Mouse (Mus musculus) liver, postnatal 0 days (tissue): ENCODE data around the gene Col4a2. TPM values are rescaled to one million over a fixed set of nuclear protein-coding genes. Genes with fewer than 3 reads are reported as not detected.

Source experiments
- ATAC-seq: fragments of 200-750 bp; cut with Nextera tagmentation; 2 replicates; pipeline ENCODE4 v1.8.0; 2017; ENCODE audit warnings: mild to moderate bottlenecking, moderate library complexity
- DNase-seq: peaks from one replicate; pipeline ENCODE4 v3.0.0-alpha.2; 2016
- H3K27ac ChIP-seq: fragments of 300-500 bp; sonication (generic); 2 replicates; pipeline ENCODE4 v1.5.1; 2014; ENCODE audit warnings: antibody characterized with exemption, moderate library complexity, mild to moderate bottlenecking, low read depth
- H3K27me3 ChIP-seq: fragments of 300-500 bp; sonication (generic); 2 replicates; pipeline ENCODE4 v1.6.1; 2014; ENCODE audit warnings: low read length, control low read depth, mixed read lengths; ENCODE audit not compliant: insufficient read depth
- H3K36me3 ChIP-seq: fragments of 300-500 bp; sonication (generic); replicated peaks from 2 replicates; pipeline ENCODE4 v1.6.1; 2014; ENCODE audit warnings: mild to moderate bottlenecking, control low read depth, low read length, moderate library complexity, mixed read lengths; ENCODE audit not compliant: insufficient read depth
- H3K4me1 ChIP-seq: fragments of 300-500 bp; sonication (generic); 2 replicates; pipeline ENCODE4 v1.6.1; 2014; ENCODE audit warnings: antibody characterized with exemption, mild to moderate bottlenecking, control low read depth; ENCODE audit not compliant: insufficient read depth
- H3K4me2 ChIP-seq: fragments of 300-500 bp; sonication (generic); 2 replicates; pipeline ENCODE4 v1.6.1; 2014; ENCODE audit warnings: low read depth, mild to moderate bottlenecking, low read length, moderate library complexity, mixed read lengths
- H3K4me3 ChIP-seq: fragments of 300-500 bp; sonication (generic); 2 replicates; pipeline ENCODE4 v1.5.1; 2014; ENCODE audit warnings: low read depth, low read length
- H3K9ac ChIP-seq: fragments of 300-500 bp; sonication (generic); replicated peaks from 2 replicates; pipeline ENCODE4 v1.6.1; 2014; ENCODE audit warnings: mild to moderate bottlenecking, moderate library complexity
- H3K9me3 ChIP-seq: fragments of 300-500 bp; sonication (generic); 2 replicates; pipeline ENCODE4 v1.6.1; 2016; ENCODE audit warnings: mild to moderate bottlenecking, control low read depth, low read length, mixed read lengths
- CTCF ChIP-seq: sonication (generic); IDR thresholded peaks from 2 replicates; pipeline ENCODE4 v1.5.1; 2016; ENCODE audit warnings: antibody characterized with exemption, low read depth
- EP300 ChIP-seq: IDR thresholded peaks from 2 replicates; pipeline ENCODE4 v1.6.1; 2016; ENCODE audit warnings: antibody characterized with exemption, low read depth, mild to moderate bottlenecking
- WGBS: fragments of 180-500 bp; shearing (Covaris S2); extraction: QIAGEN DNeasy Blood & Tissue Kit; methylation state at CpG from one replicate; pipeline ENCODE4 v1.1.7; 2014; ENCODE audit not compliant: insufficient replicate concordance; 5-methylcytosine and 5-hydroxymethylcytosine counted together
- polyA plus RNA-seq: library from polyadenylated mRNA; unstranded; fragments of >200 nt; fragmentation: Nextera tagmentation; extraction: Ambion mirVana; gene quantifications from 2 replicates; pipeline ENCODE4 v1.2.1, GENCODE M21; 2015

Gene Col4a2
- polyA plus RNA-seq, 1 experiment from 2014 or later: 9.7 TPM

DNA sequence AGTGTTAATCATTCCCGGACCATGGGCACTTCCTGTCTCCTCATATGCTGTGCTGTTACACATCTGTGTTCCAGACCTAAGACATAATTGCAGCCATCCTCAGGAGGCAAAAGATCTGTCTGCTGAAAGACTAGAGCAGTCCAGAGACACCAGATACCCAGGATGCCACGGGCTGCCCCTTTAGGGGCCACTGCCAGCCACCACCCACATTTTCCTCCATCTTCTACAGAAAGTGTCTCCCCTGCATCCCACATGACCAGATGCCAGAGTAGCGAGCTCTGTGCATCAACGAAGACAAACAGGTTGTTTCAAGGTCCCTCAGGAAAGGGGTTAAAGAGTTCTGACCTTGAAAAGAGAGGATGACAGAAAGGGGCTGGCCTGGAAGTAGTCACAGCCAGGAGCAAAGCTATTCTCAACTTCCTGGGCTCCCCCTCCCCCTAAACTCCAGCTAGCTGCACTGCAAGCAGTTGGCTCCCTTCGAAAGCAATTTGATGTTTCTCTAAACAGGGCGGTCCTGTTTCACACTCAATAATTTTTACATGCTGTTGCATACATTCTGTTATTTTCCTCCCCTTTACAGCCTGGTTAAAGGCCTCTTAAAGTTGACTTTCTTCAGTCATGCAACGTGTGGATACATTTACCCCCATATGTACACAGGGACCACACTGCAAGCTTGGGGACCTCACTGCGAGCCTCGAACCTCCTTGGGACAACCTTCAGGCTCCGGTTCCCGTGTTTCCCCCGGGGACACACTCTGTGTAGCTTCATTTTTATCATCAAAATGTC, 13.9 kb upstream of the Col4a2 start:
- 0 out of 2 replicates have a peak, but pooled peaks cover 4% of the 10 kb centered on the region for H3K4me1 ChIP-seq
- TF ChIP-seq CTCF: no peak
- TF ChIP-seq EP300: no peak
- no peaks in the 10 kb centered on the region for H3K27me3 ChIP-seq
- 59% methylated on average over 12 of the region's 12 CpGs for WGBS
- no peaks in the 10 kb centered on the region for H3K36me3 ChIP-seq
- no peak overlapping the region for H3K4me3 ChIP-seq
- H3K27ac ChIP-seq: no peak overlapping the region
- no peak for DNase-seq
- no peak overlapping the region for H3K4me2 ChIP-seq
- ATAC-seq: no peak
- no peak overlapping the region for H3K9ac ChIP-seq
- no peaks in the 10 kb centered on the region for H3K9me3 ChIP-seq

DNA sequence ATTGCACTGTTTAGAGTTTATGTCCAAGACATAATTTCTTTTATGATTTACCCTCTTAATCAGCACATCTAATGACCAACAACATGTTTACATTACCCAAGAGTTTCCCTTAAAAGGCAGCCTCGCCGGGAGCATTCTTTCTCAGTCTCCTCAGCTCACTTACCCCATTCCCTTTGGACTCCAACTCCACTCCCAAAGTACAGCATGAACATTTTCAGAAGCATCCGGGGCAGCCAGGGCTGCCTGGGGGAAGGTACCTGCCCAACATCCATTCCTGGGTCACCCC, 13.3 kb upstream of the Col4a2 start:
- H3K27me3 ChIP-seq: no peaks in the 10 kb centered on the region
- no peak overlapping the region for H3K4me3 ChIP-seq
- no peak for TF ChIP-seq CTCF
- TF ChIP-seq EP300: no peak
- H3K36me3 ChIP-seq: no peaks in the 10 kb centered on the region
- no peak overlapping the region for H3K27ac ChIP-seq
- ATAC-seq: no peak
- DNase-seq: no peak
- 69% methylated on average over 3 of the region's 3 CpGs for WGBS
- no peaks in the 10 kb centered on the region for H3K9me3 ChIP-seq
- H3K9ac ChIP-seq: no peak overlapping the region
- 0 out of 2 replicates have a peak, but pooled peaks cover 4% of the 10 kb centered on the region for H3K4me1 ChIP-seq
- H3K4me2 ChIP-seq: no peak overlapping the region

DNA sequence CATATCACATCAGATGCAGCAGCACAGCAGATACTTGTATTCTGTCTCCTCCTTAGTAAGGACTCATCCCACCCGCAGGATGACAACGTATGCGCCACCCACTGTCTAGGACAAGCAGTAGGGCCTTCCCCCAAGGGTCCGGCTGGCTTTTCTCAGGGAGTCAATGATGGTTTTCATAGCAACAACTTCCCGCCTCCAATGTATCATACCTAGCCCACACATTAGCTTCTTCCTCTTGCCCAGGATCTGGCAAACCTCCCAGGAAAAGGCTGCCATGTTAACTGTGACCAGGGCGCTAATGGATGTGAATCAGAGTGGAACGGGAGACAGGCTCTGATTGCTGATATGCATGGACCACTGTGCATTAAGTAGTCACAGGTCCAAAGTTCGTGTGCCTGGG, 12.2 kb upstream of the Col4a2 start:
- H3K4me1 ChIP-seq: peaks cover 7% of the 10 kb centered on the region; the same call in 1 of the 2 replicates

DNA sequence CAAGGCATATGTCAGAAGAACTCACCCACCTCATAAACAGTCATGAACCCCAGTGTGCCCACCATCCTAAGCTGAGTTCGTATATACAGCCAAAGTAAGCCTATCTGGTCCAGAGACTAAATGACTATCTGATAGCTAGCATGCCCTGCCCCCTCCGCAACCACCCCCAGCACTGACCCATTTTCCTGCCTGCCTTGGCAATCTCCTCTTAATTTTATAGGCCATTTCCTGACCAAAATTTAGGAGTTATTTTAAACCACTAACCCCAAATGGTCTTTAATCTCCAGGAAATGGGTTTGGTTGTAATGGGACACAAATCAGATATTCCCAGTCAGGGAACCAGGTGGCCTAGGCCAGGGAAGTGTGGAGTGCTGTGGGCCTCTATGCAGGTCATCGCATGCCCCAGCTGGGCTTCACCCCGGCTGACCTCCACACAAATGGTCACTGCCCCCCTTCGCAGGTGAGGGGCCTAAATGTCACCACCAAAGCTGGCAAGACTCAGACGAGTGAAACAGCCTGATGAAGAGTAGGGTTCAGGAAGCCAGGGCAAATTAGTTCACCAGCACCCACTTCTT, 8.5 kb upstream of the Col4a2 start:
- no peaks in the 10 kb centered on the region for H3K9me3 ChIP-seq
- H3K4me2 ChIP-seq: no peak overlapping the region
- H3K27ac ChIP-seq: no peak overlapping the region
- peaks cover 6% of the 10 kb centered on the region; the same call in 1 of the 2 replicates for H3K4me1 ChIP-seq
- 76% methylated on average over 6 of the region's 6 CpGs for WGBS
- TF ChIP-seq EP300 (no peak), CTCF (no peak)
- ATAC-seq (no peak), DNase-seq (no peak)
- H3K4me3 ChIP-seq: no peak overlapping the region
- no peaks in the 10 kb centered on the region for H3K27me3 ChIP-seq
- H3K9ac ChIP-seq: no peak overlapping the region
- H3K36me3 ChIP-seq: no peaks in the 10 kb centered on the region

More for the DNA sequence above, 12.2 kb upstream of the Col4a2 start:
- Histone ChIP-seq H3K9ac (no peak overlapping the region), H3K4me3 (no peak overlapping the region), H3K27me3 (no peaks in the 10 kb centered on the region), H3K9me3 (no peaks in the 10 kb centered on the region), H3K27ac (no peak overlapping the region), H3K36me3 (no peaks in the 10 kb centered on the region), H3K4me2 (no peak overlapping the region)
- no peak for TF ChIP-seq CTCF
- TF ChIP-seq EP300: no peak
- WGBS: 69% methylated on average over 8 of the region's 8 CpGs
- no peak for ATAC-seq
- DNase-seq: no peak

DNA sequence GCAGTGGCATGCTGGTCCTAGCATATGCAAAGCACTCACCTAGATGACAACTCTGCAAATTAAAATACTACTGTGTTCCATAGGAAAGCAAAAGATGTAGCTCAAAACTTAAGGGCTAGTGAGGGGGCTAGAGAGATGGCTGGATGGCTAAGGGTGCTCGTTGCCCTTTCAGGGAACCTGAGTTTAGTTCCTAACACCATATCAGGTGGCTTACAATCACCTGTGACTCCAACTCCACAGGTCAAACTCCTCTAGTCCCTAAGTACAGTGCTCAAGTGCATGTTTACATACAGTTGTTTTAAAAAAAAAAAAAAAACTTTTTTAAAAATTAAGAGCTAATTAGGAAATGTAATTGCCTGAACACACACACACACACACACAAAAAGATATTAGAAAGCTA, 7.1 kb upstream of the Col4a2 start:
- DNase-seq (no peak), ATAC-seq (0 out of 2 replicates have a peak, but pooled peaks have one; percentile 41)
- H3K27ac ChIP-seq: no peak overlapping the region
- no peaks in the 10 kb centered on the region for H3K9me3 ChIP-seq
- H3K4me1 ChIP-seq: peaks cover 8% of the 10 kb centered on the region; the same call in 1 of the 2 replicates
- no peak overlapping the region for H3K9ac ChIP-seq
- 59% methylated on average over 1 of the region's 1 CpGs for WGBS
- no peak overlapping the region for H3K4me3 ChIP-seq
- H3K27me3 ChIP-seq: 0 out of 2 replicates have a peak, but pooled peaks cover 2% of the 10 kb centered on the region
- no peaks in the 10 kb centered on the region for H3K36me3 ChIP-seq
- no peak overlapping the region for H3K4me2 ChIP-seq
- no peak for TF ChIP-seq CTCF
- no peak for TF ChIP-seq EP300

DNA sequence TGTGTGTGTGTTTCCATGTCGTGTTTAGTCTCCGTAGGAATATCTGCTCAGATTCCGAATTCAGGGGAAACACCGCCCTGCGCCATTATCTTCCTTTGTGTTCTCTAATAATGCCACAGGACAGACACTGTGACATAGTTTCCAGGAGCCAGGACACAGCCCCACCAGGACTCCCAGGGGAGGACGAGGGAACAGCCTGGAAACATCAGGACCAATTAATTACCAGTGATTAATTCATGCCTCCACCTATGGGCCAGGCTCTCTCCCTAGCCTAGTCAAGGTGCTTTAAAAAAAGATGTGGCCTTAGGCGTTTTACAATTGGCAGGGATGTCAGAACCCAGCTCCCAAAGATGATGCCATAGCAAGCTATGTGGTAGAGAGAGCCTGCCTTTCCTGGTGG, 5.2 kb upstream of the Col4a2 start:
- WGBS: 66% methylated on average over 7 of the region's 7 CpGs

More for the DNA sequence above, 5.2 kb upstream of the Col4a2 start:
- Histone ChIP-seq H3K4me3 (no peak overlapping the region), H3K36me3 (no peaks in the 10 kb centered on the region), H3K4me2 (no peak overlapping the region), H3K9ac (no peak overlapping the region), H3K4me1 (peaks cover 8% of the 10 kb centered on the region; the same call in 1 of the 2 replicates), H3K27ac (no peak overlapping the region), H3K27me3 (peaks cover 9% of the 10 kb centered on the region), H3K9me3 (no peaks in the 10 kb centered on the region)
- DNase-seq (no peak), ATAC-seq (no peak)
- no peak for TF ChIP-seq EP300
- TF ChIP-seq CTCF: no peak
